Mouse (Mus musculus): ENCODE data around the gene Sval2. TPM values are rescaled to one million over a fixed set of nuclear protein-coding genes. Genes with fewer than 3 reads are reported as not detected.

The Sval2 gene
- total RNA-seq (2021), result not detected
- long read RNA-seq, experiment 1, result 0 reads
- long read RNA-seq, experiment 2, result 0 reads

DNA sequence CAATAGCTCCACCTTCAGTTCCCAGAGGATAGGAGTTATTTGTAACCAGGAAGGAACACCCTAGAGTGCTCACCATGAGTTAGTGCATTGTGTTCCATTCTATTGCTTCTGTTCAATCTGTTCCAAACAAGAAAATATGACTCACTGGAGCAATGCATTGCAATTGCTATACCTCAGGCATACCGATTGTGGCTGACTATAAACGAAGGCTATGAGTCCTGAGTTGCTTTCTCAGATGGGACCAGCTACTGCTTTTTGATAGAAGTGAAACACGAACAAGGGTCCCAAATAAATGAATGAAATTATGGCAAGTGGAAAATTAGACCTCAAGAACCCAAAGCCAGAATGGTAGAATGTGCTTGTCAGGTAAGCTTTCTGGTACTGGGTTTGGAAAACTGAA lies at the start of gene Sval2:
TSS of gene Sval2 (plus strand) at position 301 of the 400 bp plus-strand sequence.
- DNase-seq, result no peak
- intact Hi-C loops (cut with DNase I; ENCODE audit: low total_unique reads), result no loop called here

DNA sequence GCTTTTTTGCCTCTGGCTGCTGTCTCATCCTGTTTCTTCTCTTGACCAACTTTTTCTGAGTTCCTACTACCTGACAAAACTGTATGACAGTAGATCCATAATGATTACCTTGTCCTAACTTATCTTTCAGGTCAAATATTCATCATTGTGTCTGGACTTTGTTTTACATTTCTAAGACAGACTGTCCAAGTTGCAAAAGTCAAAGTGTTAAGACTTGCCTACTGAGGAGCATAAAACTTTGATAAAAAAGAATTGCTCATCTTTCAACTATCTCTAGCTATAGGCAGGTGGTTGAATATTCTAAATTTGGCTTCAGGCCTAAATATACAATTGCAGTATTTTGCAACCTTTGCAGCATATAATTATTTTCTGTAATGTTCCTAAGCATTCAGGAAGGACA lies 28.7 kb upstream of the Sval2 start:
- no peak for DNase-seq
- intact Hi-C loops (cut with DNase I; ENCODE audit: low total_unique reads), result no loop called here

DNA sequence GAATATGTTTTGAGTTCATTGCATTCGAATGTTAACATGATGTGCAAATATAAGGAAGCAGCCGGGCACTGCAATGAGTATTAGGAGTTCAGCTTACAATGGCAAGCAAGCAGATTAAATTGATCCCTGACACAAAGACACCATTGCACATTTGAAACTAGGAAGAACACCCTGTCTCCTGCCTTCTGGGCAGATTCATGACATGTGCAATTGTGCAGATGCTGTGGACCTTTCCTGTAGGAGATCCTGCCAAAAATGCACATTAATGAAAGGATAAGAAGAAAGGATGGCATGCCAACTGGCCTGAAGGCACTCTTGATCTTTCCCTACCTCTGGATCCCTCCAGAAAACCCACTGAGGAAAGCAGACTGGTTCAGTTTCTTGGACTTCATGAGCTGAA lies 23.3 kb upstream of the Sval2 start:
- intact Hi-C loops (cut with DNase I; ENCODE audit: low total_unique reads), result no loop called here
- DNase-seq, result no peak

DNA sequence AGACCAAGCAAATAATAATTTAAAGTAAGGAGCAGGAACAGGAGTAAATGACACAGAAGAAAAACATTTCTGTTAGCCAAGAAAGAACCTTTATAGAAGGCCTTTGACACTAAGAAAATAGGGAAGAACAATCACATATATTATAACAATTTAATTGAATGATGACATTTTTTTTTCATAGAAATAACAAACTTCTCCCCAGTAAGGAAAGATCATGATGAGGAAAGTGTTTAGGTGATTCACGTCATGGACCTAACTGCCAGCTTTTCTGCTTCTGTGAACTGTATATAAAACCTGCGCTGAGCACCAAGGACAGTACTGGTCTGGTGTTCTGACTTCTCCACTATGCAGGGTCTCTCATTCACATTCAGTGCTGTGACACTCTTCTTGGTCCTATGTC lies 5.6 kb upstream of the Sval2 start, which contains the start of gene Pip:
TSS of gene Pip (plus strand) at position 301 of the 400 bp plus-strand sequence.
- DNase-seq, result no peak
- intact Hi-C loops (cut with DNase I; ENCODE audit: low total_unique reads), result no loop called here

DNA sequence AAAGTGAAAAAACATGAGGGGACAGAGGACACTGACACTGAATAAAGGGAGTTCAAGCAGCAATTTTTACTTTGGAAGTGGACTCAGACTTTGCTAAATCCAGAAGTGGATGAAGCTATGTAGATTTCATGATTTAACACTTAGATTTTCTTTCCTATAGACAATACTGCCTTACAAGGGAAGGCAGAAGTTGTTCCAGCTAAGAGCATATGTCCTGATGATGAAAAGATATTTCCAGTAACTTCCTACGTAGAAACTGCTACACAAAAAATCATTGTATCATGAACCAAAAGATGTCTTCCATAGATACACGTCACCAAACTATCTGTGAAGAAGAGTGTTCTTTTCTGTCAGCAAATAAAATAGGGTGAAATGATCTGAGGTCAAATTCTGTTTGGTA lies 11.2 kb downstream of the Sval2 start:
- intact Hi-C loops (cut with DNase I; ENCODE audit: low total_unique reads), result no loop called here
- DNase-seq, result no peak

DNA sequence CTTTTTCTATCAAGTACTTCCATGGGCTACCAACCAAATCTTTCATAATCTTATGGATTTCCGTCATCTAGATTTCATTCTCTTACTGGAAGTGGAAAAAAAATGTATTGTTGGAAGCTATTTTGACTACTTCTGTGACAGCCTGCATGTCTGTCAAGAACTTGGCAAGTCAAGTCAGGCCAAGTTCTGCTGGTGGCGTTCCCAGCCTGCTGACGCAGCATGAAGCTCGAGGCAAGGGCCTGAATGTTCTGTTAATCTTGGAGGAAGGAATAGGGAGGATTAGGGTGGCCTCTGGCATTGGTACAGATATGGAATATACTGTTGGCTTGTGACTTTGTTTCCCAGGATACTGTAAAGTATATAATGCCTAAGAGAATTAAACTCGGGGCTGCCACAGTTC lies 58.8 kb downstream of the Sval2 start:
- DNase-seq, result no peak
- intact Hi-C loops (cut with DNase I; ENCODE audit: low total_unique reads), result no loop called here

Other genes with a start within 250 kb of the Sval2 start
- 1 to 10 TPM; 1.2 to 2.5 TPM for gene Ephb6, start 247.5 kb upstream of the Sval2 start, total RNA-seq (2021)
- gene Trpv6, start 216.6 kb upstream of the Sval2 start, total RNA-seq (2021), result not detected
- gene Trpv5, start 172.2 kb upstream of the Sval2 start, total RNA-seq (2021), result not detected
- not detected for gene Llcfc1, start 168.6 kb upstream of the Sval2 start, total RNA-seq (2021)
- not detected for gene Kel, start 148.7 kb upstream of the Sval2 start, total RNA-seq (2021)
- not detected for gene Olfr459, start 77.8 kb upstream of the Sval2 start, total RNA-seq (2021)
- not detected for gene Pip, start 5.5 kb upstream of the Sval2 start, total RNA-seq (2021)
- not detected for gene Sval1, start 98.6 kb downstream of the Sval2 start, total RNA-seq (2021)
- not detected for gene Sval3, start 115.2 kb downstream of the Sval2 start, total RNA-seq (2021)
- not detected for gene Sva, start 185.4 kb downstream of the Sval2 start, total RNA-seq (2021)

Measured in gastrocnemius, postnatal 14 days (tissue).